Mouse (Mus musculus) ES-E14 (cell line): ENCODE results near the gene Ptpn1.

Experiments
- CHD2 ChIP-seq: IDR thresholded peaks from 2 replicates; pipeline ENCODE4 v1.6.1; 2014; ENCODE audit warnings: mild to moderate bottlenecking, low read depth, low read length, inconsistent platforms
- ZNF384 ChIP-seq: IDR thresholded peaks from 2 replicates; pipeline ENCODE4 v1.6.1; 2012; ENCODE audit warnings: low read depth, low read length, inconsistent platforms

GRCm38 (mm10) chr2:167942199-167942925 is 10.5 kb downstream of the Ptpn1 start:
- TF ChIP-seq CHD2 (no peak), ZNF384 (no peak)
